Mouse (Mus musculus): ENCODE results near the gene Gm43064. TPM values are rescaled to one million over a fixed set of nuclear protein-coding genes. Genes with fewer than 3 reads are reported as not detected.
"Not testable (repeated sequence)": the region's sequence is repeated elsewhere in the genome, so short reads cannot be mapped to it uniquely, and the experiment has no call there.

Gene Gm43064
- polyA plus RNA-seq, 1 experiment from 2014 or later = not detected

- Histone ChIP-seq H3K27ac (no peak overlapping the region), H3K36me3 (ENCODE audit: poor library complexity, severe bottlenecking) (no peaks in the 10 kb centered on the region), H3K4me2 (no peak overlapping the region), H3K9me3 (replicated peaks) (no peaks in the 10 kb centered on the region), H3K9ac (no peak overlapping the region), H3K4me1 (no peaks in the 10 kb centered on the region), H3K27me3 (no peaks in the 10 kb centered on the region), H3K4me3 (no peak overlapping the region)
- 84% methylated on average over 10 of the region's 10 CpGs for WGBS
- no peak for ATAC-seq
Observed at GRCm38 (mm10) chr3:103835951-103836310, 26.6 kb downstream of the Gm43064 start.

- H3K27ac ChIP-seq = no peak overlapping the region
- no peak for ATAC-seq
- no peaks in the 10 kb centered on the region for H3K4me1 ChIP-seq
- no peak overlapping the region for H3K4me2 ChIP-seq
- H3K9ac ChIP-seq = no peak overlapping the region
- H3K27me3 ChIP-seq = no peaks in the 10 kb centered on the region
- no peaks in the 10 kb centered on the region for H3K36me3 ChIP-seq (ENCODE audit: poor library complexity, severe bottlenecking)
- 97% methylated on average over 5 of the region's 5 CpGs for WGBS
- H3K9me3 ChIP-seq (replicated peaks) = no peaks in the 10 kb centered on the region
- H3K4me3 ChIP-seq = no peak overlapping the region
Observed at GRCm38 (mm10) chr3:103836453-103836852, 27.1 kb downstream of the Gm43064 start.

- Histone ChIP-seq H3K4me3 (no peak overlapping the region), H3K27ac (no peak overlapping the region), H3K9ac (no peak overlapping the region), H3K9me3 (replicated peaks) (no peaks in the 10 kb centered on the region), H3K4me1 (no peaks in the 10 kb centered on the region), H3K4me2 (no peak overlapping the region), H3K36me3 (ENCODE audit: poor library complexity, severe bottlenecking) (no peaks in the 10 kb centered on the region), H3K27me3 (no peaks in the 10 kb centered on the region)
- 89% methylated on average over 6 of the region's 6 CpGs for WGBS
- no peak for ATAC-seq
Observed at GRCm38 (mm10) chr3:103839711-103840110, 30.3 kb downstream of the Gm43064 start.

GRCm38 (mm10) chr3:103840195-103840594 is 30.8 kb downstream of the Gm43064 start:
- not testable (repeated sequence) for H3K27ac ChIP-seq; H3K4me2 ChIP-seq; H3K9ac ChIP-seq; ATAC-seq; H3K4me3 ChIP-seq; H3K36me3 ChIP-seq (ENCODE audit: poor library complexity, severe bottlenecking); H3K4me1 ChIP-seq; H3K9me3 ChIP-seq (replicated peaks); H3K27me3 ChIP-seq
- 71% methylated on average over 3 of the region's 3 CpGs for WGBS

GRCm38 (mm10) chr3:103840946-103841345 is 31.6 kb downstream of the Gm43064 start:
- not testable (repeated sequence) for H3K9me3 ChIP-seq (replicated peaks); H3K4me3 ChIP-seq; ATAC-seq; H3K9ac ChIP-seq; H3K36me3 ChIP-seq (ENCODE audit: poor library complexity, severe bottlenecking); H3K4me2 ChIP-seq; H3K27ac ChIP-seq; H3K4me1 ChIP-seq; H3K27me3 ChIP-seq
- 95% methylated on average over 7 of the region's 7 CpGs for WGBS

GRCm38 (mm10) chr3:103850644-103851363 is 41.4 kb downstream of the Gm43064 start:
- H3K9me3 ChIP-seq (replicated peaks) = no peaks in the 10 kb centered on the region
- H3K4me2 ChIP-seq = no peak overlapping the region
- no peak overlapping the region for H3K9ac ChIP-seq
- no peaks in the 10 kb centered on the region for H3K4me1 ChIP-seq
- 87% methylated on average over 9 of the region's 9 CpGs for WGBS
- H3K36me3 ChIP-seq (ENCODE audit: poor library complexity, severe bottlenecking) = no peaks in the 10 kb centered on the region
- no peaks in the 10 kb centered on the region for H3K27me3 ChIP-seq
- no peak overlapping the region for H3K4me3 ChIP-seq
- no peak overlapping the region for H3K27ac ChIP-seq
- no peak for ATAC-seq

GRCm38 (mm10) chr3:103851481-103851880 is 42.1 kb downstream of the Gm43064 start:
- no peaks in the 10 kb centered on the region for H3K4me1 ChIP-seq
- H3K4me2 ChIP-seq = no peak overlapping the region
- no peak for ATAC-seq
- no peak overlapping the region for H3K27ac ChIP-seq
- no peaks in the 10 kb centered on the region for H3K9me3 ChIP-seq (replicated peaks)
- WGBS = 94% methylated on average over 6 of the region's 6 CpGs
- H3K36me3 ChIP-seq (ENCODE audit: poor library complexity, severe bottlenecking) = no peaks in the 10 kb centered on the region
- no peaks in the 10 kb centered on the region for H3K27me3 ChIP-seq
- no peak overlapping the region for H3K4me3 ChIP-seq
- no peak overlapping the region for H3K9ac ChIP-seq

- ATAC-seq = no peak
- no peak overlapping the region for H3K27ac ChIP-seq
- no peaks in the 10 kb centered on the region for H3K36me3 ChIP-seq (ENCODE audit: poor library complexity, severe bottlenecking)
- H3K27me3 ChIP-seq = no peaks in the 10 kb centered on the region
- WGBS = 91% methylated on average over 8 of the region's 8 CpGs
- H3K4me1 ChIP-seq = no peaks in the 10 kb centered on the region
- no peak overlapping the region for H3K4me2 ChIP-seq
- no peaks in the 10 kb centered on the region for H3K9me3 ChIP-seq (replicated peaks)
- H3K4me3 ChIP-seq = no peak overlapping the region
- no peak overlapping the region for H3K9ac ChIP-seq
Observed at GRCm38 (mm10) chr3:103851882-103852281, 42.5 kb downstream of the Gm43064 start.

GRCm38 (mm10) chr3:103852565-103853299 is 43.4 kb downstream of the Gm43064 start:
- Histone ChIP-seq H3K4me2 (no peak overlapping the region), H3K4me3 (no peak overlapping the region), H3K36me3 (ENCODE audit: poor library complexity, severe bottlenecking) (no peaks in the 10 kb centered on the region), H3K9me3 (replicated peaks) (no peaks in the 10 kb centered on the region), H3K4me1 (no peaks in the 10 kb centered on the region), H3K27me3 (no peaks in the 10 kb centered on the region), H3K27ac (no peak overlapping the region), H3K9ac (no peak overlapping the region)
- 69% methylated on average over 3 of the region's 3 CpGs for WGBS
- ATAC-seq = no peak

GRCm38 (mm10) chr3:103853804-103854203 is 44.4 kb downstream of the Gm43064 start:
- Histone ChIP-seq H3K27me3 (no peaks in the 10 kb centered on the region), H3K9me3 (replicated peaks) (no peaks in the 10 kb centered on the region), H3K36me3 (ENCODE audit: poor library complexity, severe bottlenecking) (no peaks in the 10 kb centered on the region), H3K4me1 (no peaks in the 10 kb centered on the region), H3K4me3 (no peak overlapping the region), H3K27ac (no peak overlapping the region), H3K9ac (no peak overlapping the region), H3K4me2 (no peak overlapping the region)
- 72% methylated on average over 8 of the region's 8 CpGs for WGBS
- no peak for ATAC-seq

- Histone ChIP-seq H3K9ac (no peak overlapping the region), H3K9me3 (replicated peaks) (no peaks in the 10 kb centered on the region), H3K4me1 (peaks cover 7% of the 10 kb centered on the region; the same call in 1 of the 2 replicates), H3K4me2 (no peak overlapping the region), H3K27me3 (no peaks in the 10 kb centered on the region), H3K36me3 (ENCODE audit: poor library complexity, severe bottlenecking) (no peaks in the 10 kb centered on the region), H3K4me3 (no peak overlapping the region), H3K27ac (no peak overlapping the region)
- 93% methylated on average over 7 of the region's 7 CpGs for WGBS
- no peak for ATAC-seq
Observed at GRCm38 (mm10) chr3:103857036-103857805, 47.8 kb downstream of the Gm43064 start.

GRCm38 (mm10) chr3:103857977-103858563 is 48.7 kb downstream of the Gm43064 start:
- ATAC-seq = no peak
- Histone ChIP-seq H3K27me3 (no peaks in the 10 kb centered on the region), H3K9me3 (replicated peaks) (no peaks in the 10 kb centered on the region), H3K27ac (no peak overlapping the region), H3K36me3 (ENCODE audit: poor library complexity, severe bottlenecking) (no peaks in the 10 kb centered on the region), H3K4me3 (no peak overlapping the region), H3K4me2 (no peak overlapping the region), H3K9ac (no peak overlapping the region), H3K4me1 (peaks cover 7% of the 10 kb centered on the region; the same call in 1 of the 2 replicates)
- WGBS = 96% methylated on average over 6 of the region's 6 CpGs

Measured in forebrain, embryonic 13.5 days (tissue).